Mouse (Mus musculus) stomach, postnatal 0 days (tissue): Measurements from ENCODE around the gene Lage3.

Experiments
- CTCF ChIP-seq: IDR thresholded peaks from 2 replicates; pipeline ENCODE4 v1.5.1; 2016; ENCODE audit warnings: antibody characterized with exemption, low read depth, mild to moderate bottlenecking, moderate library complexity
- EP300 ChIP-seq: optimal IDR thresholded peaks from 2 replicates; pipeline ENCODE3; 2016; ENCODE audit warnings: antibody characterized with exemption

DNA sequence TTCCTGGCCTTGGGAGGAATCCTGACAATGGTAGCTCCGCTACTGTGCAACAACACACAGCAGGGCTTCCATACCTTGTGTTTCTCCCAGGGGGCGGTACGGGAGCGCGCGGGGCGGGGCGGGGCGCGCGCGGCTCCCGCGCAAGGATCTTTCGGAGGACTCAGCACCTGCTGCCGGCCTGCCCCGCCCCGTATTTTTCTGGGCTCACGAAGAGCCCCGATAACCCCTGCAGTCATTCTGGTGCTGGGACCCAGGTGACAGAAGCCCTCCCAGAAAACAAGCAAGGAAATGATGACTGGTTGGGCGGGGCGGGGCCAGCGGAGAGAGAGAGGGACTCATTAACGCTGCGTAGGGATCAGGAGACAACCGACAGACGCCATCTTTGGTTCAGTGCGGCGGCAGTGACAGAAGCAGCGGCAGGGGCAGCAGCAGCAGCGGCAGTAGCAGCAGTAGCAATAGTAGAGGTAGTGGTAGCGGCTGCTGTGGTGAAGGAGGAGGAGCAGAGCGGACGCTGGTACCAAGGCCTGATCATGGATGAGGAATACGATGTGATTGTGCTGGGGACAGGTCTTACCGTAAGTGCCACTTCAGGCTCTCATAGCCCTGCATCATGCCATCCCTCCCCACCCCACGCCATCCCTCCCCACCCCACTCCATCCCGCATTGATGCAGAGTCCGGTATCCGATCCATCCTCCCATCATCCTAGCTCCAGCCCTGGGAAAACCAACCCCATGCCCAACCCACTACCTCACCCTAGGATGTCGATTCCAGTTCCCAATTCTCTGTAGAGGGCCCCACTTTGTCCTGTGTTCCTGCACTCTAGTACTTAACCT is 48.3 kb downstream of the Lage3 start, which contains the start of gene Gdi1:
- TF ChIP-seq CTCF (peak; percentile 59), EP300 (peak; percentile 76)
